Mouse (Mus musculus): ENCODE data around the gene Asxl1.
"Not testable (repeated sequence)": the region's sequence is repeated elsewhere in the genome, so short reads cannot be mapped to it uniquely, and the experiment has no call there.

Gene Asxl1

DNA sequence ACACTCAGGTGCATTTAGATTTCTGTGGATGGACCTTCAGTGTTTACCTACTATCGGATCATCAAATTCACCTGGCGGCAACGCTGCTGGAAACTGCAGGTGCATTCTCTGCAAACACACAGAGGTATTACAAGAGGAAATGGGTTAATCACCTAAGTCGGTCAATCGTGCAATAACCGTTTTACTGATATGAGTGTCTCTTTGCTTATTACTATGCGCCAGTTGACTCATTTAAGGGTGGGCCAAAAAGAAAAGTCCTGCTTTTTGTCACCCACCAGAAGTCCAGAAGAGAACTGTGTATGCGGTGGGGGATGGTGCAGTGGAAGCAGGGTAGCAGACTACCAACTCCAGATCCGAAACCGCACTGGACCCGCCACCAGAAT, 567 bp upstream of the Asxl1 start:
- DNase-seq (ENCODE audit: low spot score in 2 of 2): no peak

DNA sequence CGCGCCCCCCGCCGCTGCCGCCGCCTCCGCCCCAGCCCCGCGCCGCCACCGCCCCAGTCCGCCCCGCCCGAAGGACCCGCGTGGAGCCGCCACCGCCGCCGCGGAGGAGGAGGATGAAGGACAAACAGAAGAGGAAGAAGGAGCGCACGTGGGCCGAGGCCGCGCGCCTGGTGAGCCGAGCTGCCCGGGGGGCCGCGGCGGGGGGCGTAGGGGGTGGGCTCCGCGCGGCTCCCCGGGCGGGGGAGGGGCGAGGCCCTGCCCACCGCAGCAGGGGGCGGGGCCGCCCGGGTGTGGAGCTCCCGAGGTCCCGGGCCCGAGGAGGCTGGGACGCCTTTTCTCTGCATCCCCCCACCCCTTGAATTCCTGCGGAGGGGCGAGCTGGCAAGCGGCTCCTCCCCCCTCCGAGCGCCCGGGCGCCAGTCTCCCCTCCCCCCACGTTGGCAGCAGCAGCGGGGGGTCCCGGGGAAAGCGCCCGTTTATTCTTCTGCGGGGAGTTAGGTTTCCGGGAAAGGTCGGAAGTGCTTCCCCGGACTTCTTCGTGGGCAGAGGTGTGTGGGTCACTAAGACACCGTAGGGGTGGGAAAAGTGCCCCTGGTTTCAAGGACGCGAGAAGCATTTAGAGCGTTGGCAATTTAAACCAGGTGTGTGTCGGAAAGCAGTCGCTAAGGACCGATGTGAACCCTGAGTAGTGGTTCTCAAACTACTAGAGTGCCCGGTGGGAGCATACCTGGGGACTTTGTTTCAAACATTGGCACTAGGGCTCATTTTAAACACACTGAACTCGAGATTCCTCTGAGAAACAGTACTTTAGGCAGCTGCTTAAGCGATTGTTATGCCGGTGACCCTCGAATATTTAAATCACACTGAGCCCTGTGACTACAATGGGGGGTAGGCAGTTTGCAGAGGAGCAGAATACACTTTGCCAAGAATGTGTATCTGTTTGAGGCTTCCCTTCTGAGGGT, 873 bp downstream of the Asxl1 start:
- peak in 1 of 2 experiments; percentile 27 for DNase-seq (ENCODE audit: low spot score in 2 of 2)

DNA sequence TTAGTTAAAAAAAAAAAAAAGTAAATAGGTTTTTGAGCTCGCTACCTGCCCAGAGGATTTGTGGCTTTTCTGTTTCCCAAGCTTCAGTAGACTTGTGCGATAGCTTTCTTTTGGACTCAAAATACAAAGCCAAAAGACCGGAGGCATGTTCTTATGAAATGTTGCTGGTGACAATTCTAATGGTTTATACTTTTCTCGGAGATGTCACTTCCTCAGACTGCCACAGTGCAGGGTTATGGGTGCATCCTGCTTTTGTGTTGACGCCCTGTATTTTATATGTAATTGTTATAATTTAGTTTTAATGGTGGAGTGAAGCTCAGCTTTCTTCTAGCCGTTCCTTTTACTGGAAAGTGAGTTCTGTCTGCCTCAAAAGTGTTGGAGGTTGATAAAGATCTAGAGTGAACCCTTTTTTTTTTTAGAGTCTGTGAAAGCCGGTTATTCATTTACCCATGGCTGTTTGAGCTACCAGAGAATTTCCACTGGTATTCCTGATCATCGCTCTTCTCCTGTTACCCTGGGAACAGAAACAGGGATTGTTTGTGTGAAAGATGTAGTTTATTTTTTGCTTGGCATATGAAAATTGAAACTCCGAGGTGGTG, 1.7 kb downstream of the Asxl1 start:
- DNase-seq (ENCODE audit: low spot score in 2 of 2): no peak

DNA sequence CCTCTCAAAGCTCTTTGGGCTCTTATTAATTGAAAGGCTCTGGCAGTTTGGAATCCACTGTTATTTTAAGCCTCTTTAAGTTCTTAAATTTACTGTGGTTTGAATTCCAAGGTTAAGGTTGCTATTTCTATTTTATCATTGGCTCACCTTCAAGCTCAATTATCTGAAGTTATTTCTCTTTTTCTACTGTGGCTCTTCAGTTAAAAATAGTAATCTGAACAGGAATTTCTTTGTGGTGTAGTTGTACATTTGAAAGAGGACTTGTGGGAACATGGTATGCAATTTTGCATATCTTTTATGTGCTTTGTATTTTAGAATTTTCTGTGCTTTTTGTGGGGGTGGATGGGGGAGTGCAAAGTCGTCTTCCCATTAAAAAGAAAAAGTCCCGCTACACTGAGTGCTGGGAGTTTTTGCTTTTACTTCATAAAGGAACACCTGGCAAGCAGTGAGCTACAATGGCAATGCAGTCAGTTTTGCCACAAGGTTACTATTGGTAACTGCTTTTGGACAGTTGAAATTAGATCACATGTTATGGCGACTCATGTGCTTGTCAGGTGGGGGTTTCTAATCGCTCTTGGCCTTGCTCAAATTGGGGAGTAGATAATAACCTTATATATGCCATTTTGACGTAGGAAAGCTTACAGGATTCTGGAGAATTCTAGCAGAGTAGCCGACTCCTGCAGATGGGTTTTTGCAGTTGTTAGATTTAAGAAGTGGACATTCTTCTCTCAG, 2.6 kb downstream of the Asxl1 start:
- DNase-seq (ENCODE audit: low spot score in 2 of 2): no peak

DNA sequence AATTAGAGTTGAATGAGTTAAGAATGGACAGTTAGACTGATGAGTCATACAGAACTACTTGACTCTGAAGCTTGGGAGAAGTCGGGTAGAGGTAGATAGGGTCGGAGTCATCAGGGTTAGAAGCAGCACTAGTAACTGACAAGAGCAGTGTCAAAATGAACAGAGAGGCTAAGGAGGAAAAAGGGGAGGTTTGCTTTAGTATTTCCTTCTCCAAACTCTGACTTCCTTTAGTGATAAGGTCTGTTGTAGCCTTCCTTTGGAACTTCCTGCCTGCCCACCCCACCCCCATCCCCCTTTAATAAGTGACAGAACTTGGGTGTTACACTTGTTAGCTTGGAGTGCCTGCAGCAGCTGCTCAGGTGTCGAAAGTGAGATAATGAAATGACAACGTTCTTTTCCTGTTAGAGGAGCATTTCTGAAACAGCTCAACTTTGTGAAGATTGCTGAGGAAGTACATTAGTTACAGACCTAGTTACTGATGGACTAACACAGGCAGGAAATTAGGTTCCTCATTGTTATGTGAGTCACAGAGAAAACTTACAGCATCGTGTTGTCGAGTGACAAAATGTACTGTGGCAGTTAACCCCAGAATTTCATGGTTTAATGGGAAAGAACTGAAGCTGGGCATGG, 5.0 kb downstream of the Asxl1 start:
- no peak for DNase-seq (ENCODE audit: low spot score in 2 of 2)

DNA sequence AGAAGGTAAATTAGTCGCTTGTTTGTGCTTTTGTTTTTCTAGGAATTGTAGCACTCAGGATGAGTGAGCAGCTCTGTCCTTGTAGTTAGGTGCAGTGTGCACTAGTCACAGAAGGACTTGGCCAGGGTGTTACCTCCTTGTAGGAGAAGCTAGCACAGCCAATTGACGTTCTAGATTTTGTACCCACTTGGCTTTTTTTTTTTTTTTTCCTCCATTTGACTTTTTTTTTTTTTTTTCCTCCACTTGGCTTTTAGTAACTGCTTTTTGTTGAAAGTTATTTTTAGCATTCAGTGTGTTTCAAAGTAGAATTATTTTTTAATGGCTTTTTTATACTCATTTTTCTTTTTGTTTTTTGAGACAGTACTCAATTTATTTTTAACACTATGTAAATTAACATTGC, 9.0 kb downstream of the Asxl1 start:
- DNase-seq (ENCODE audit: low spot score in 2 of 2): no peak

DNA sequence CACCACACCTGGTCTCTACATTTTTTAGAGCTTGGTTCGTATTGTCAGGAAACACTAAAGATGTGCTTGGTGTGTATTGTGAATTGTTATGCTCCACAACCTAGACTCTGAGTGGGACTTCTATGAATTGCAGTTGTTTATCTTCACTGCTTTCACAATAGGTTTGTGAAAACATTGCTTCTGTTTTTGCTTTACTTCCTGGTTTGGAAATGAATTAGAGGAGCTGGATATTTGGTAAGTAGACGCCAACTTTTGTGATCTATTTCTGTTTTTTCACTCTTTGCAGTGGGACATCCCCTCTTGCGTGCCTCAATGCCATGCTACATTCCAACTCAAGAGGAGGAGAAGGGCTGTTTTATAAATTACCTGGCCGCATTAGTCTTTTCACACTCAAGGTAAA, 11.2 kb downstream of the Asxl1 start:
- DNase-seq (ENCODE audit: low spot score in 2 of 2): no peak

DNA sequence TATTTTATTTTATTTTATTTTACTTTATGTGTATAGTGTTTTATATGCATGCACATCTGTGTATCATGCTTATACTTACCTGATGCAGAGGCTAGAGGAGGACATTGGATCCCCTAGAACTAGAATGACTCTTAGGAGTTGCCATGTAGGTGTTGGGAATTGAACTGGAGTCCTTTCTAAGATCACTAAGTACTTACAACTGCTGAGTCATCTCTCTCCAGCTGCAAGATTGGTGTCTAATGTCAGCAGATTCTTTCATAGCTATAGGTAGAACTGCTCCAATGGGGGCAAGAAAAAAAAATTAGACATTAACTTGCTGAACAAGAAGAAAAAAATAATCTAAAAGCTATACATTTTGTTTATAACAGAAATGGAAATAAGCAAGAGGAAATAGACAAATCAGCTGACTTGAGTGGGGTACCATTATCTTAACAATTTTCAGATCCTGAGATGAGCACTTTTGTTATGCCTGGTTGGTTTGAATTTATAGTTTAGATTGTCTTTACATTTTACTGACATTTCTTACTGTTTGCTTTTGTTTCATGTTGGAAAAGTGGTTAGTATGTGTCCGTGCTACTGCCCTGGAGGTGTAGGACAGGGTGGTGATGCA, 15.6 kb downstream of the Asxl1 start:
- DNase-seq (ENCODE audit: low spot score in 2 of 2): no peak

DNA sequence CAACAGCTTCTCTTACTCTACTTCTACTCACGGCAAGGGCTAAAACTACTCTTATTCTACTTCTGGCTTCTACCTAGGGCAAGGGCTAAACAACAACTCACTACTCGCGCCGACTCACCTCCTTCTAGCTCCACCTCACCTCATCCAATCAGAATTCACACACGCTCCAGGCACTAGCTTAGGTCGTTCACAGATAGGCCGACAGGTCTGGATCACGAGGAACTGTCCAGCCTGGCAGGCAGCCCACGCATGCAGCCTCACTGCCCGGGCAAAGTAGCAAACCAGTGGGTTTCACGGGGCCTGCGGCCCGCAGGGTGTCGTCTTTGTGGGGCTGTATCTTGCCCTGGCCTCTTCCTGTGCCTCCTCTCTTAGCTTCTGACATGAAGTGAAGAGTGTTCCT, 18.9 kb downstream of the Asxl1 start:
- not testable (repeated sequence) for DNase-seq (ENCODE audit: low spot score in 2 of 2)

DNA sequence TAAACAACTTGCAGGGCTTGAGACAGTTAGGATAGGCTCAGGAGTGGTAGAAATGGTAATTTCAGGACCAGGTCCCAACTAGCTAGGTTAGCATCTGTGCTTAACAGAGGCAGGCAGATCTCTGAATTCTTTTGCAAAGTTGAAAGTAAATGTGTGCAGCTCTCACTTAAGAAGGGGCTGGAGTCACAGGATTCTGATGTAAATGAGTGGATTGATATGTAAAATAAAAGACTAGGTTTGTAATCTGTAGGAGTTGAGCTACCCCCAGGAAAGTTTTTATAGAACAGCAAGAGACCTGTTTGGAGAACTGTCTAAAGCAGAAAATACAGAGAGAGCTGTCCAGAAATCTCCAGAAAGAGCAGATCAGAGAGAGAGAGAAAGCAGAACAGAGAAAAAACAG, 25.2 kb downstream of the Asxl1 start:
- no peak for DNase-seq (ENCODE audit: low spot score in 2 of 2)

DNA sequence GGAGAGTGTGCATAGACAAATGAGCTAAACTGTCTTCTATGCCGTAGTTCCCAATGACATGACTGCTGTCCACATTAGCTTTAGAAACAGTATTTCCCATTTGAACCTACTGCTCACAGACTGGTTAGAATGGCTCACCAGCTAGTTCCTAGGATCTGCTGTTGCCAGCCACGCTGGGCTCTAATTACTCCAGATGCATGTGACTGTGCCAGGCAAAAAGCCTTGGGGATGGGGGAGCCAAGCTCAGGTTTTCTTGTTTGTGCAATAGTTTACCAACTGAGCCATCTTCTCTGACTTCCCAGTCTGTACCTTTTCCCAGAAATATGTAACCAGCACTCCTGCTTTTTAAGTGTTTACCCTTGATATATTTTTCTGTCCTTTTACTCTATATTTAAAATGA, 29.8 kb downstream of the Asxl1 start:
- DNase-seq (ENCODE audit: low spot score in 2 of 2): no peak

DNA sequence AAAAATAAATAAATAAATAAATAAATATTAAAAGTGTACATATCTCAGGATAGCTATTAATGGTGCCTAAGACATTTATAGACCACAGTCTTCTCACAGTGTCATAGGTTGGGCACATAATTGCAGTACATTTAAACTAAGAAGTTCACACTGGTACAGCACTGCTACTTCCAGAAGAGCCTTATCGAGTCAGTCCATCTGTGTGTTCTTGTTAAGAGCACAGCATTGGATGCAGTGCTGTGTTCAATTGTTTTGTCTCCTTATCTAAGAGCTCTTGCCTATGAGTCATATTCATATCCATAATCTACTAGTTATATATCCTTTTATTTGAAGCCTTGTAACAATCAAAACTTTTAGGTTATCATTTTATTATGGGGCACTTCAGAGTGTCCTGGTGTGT, 34.9 kb downstream of the Asxl1 start:
- DNase-seq (ENCODE audit: low spot score in 2 of 2): no peak

DNA sequence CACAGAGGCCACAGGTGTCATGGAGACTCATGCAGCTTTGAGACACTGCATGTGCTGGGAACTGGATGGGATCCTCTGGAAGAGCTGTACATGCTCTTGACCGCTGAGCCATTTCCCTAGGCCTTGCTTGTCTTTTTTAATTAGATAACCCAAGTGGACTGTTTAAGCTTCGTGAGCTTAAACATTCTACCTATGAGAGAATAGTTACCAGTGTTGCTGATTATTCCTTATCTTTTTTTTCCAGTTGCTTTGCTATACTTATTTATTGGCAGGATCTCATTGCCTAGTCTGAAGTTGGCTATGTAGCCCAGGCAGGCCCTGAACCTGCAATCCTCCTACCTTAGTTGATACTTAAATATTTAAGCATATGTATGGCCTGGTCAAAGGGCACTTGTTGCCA, 44.2 kb downstream of the Asxl1 start:
- DNase-seq (ENCODE audit: low spot score in 2 of 2): no peak

DNA sequence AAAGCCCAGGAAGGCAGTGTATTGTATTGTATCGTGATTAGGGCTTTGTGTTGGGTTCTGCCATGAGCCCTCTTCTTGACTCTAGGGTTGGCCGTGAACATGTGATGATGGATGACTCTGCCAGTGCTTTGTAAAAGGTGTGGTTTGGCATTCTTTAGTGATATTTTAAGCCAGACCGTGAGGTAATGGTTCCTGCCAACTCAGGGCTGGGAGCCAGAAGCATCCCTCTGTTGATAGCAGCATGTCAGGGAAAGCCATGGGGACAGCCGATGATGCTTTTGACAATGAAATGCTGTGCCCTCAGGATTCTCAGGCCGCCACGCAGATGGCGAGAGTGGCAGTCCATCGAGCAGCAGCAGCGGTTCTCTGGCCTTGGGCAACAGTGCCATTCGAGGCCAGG, 47.4 kb downstream of the Asxl1 start:
- DNase-seq (ENCODE audit: low spot score in 2 of 2): no peak

DNA sequence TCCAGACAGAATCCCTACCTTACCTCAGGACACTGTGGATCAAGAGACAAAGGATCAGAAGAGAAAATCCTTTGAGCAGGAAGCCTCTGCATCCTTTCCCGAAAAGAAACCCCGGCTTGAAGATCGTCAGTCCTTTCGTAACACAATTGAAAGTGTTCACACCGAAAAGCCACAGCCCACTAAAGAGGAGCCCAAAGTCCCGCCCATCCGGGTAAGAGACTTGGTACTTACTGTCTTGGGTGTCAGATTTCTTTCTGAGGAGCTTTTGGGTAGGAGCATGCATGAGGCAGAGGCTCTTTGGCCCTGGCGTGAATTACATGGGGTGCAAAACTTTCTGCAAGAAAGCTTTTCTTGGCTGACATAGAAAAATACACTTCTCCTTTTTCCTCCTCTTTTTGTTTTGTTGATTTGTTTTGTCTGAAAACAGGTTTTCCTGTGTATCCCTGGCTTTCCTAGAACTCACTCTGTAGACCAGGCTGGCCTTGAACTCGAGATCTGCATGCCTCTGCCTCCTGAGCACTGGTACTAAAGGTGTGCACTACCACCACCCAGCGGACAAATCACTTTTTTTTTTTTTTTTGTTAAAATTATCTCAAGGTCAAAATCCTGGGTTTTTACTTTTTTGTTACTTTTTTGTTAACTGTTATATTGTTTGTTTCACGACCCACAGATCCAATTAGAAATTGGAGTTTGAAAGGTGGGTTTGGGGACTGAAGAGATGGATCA, 52.3 kb downstream of the Asxl1 start:
- no peak for DNase-seq (ENCODE audit: low spot score in 2 of 2)

DNA sequence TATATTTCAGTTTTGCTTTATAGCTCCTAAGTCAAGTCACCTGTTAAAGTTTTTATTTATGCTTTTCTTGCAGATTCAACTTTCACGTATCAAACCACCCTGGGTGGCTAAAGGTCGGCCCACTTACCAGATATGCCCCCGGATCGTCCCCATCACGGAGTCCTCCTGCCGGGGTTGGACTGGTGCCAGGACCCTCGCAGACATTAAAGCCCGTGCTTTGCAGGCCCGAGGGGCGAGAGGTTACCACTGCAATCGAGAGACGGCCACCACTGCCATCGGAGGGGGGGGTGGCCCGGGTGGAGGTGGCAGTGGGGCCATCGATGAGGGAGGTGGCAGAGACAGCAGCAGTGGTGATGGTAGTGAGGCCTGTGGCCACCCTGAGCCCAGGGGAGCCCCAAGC, 53.5 kb downstream of the Asxl1 start:
- DNase-seq (ENCODE audit: low spot score in 2 of 2): no peak

DNA sequence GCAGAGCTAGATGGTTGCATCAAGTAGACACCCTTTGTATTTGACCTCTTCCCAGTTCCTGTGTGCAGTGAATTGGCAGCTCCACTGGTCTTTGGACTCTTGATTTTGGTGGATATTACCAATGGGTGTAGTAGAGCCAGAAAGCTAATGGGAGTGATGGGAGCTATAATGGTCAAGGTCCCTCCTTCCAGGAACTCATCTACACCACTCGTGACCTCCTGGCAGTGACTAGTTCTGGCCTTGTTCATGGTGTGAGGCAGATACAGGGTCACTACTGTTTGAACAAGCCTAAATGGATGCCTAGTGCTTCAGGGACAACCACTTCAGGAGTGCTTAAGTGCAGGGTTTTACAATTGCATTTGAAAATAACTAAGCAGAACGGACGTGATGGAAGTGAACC, 58.4 kb downstream of the Asxl1 start:
- no peak for DNase-seq (ENCODE audit: low spot score in 2 of 2)

DNA sequence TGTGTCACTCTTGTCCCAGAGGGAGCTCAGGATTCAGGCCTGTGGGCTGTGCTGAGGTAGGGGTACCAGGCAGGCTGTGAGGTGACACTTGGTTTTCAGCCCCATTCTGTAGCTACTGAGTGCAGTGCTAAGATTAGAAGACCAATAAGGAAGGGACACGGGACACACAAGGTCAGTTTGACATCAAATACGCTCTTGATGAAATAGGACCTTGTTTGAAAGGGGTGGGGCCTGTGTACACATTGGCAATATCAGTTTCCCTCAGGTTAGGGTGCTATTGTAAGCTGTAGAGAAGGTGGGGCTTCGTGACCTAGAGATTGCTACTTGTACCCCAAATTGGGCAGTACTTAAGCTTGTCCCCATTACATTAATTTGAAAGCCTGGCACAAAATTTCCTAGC, 59.3 kb downstream of the Asxl1 start:
- DNase-seq (ENCODE audit: low spot score in 2 of 2): no peak

DNA sequence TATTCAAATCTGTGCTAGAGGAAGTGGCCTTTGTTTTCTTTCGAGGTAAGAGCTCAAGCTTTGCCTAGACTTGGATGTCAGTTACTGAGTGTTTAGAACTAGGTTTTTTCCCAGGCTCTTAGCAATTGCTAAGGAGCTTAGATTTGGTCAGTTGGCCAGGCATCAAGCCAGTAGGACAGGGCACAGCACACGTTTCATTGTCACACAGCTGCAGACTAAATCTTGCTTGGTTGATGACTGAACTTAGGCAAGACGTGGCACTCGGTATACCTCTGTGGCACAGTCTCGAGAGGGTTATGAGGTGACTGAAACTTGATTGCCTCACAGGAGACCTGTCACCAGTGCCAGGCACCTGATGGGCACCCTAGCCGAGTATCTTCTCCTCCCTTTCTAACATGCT, 61.3 kb downstream of the Asxl1 start:
- DNase-seq (ENCODE audit: low spot score in 2 of 2): no peak

DNA sequence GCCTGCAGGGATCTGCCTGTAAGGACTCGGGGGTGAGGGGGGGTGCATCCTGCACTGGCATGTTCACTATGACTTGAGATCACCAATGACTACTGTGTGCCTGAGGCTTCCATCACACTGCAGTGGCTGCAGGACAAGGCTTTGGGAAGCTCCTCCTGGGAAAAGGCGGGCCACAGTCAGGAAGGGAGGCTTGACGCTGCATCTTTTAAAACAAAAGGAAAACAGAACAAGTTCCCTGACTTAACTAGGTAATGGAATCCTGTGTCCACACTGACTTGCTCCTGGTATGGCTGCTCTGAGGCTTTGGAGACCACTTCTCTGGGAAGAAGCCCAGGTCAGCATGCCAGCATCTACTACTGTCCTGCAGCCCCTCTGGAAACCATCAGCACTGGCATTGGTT, 63.3 kb downstream of the Asxl1 start:
- DNase-seq (ENCODE audit: low spot score in 2 of 2): no peak

DNA sequence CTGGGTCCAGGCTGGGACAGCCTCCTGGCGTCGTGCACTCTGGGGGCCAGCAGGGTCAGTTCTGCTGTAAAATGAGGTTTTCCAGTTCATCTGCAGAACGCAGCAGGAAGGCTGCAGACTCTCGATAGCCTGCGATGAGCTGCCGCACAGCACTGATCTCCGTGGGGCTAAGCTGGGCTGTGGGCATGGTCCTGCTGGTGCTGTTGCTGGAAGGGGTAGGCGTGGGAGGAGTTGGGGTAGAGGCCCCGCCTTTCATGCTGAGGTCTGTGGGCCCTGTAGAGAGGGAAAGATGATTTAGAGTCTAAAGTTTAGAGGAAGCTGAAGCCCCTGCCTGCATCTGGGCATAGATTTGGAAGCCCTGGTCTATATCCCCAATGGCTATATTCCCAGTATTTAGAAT, 65.9 kb downstream of the Asxl1 start:
- no peak for DNase-seq (ENCODE audit: low spot score in 2 of 2)
